Mouse (Mus musculus) heart, postnatal 36 days (tissue): ENCODE results near the gene Lfng. TPM values are rescaled to one million over a fixed set of nuclear protein-coding genes. Genes with fewer than 3 reads are reported as not detected.

Experiments
- DNase-seq, 2 experiments: peaks; one replicate each; pipeline ENCODE4 v3.0.0; 2021 to 2022
- intact Hi-C: fragments of 180-260 bp; cut with DNase I; formaldehyde crosslinking; loops from one replicate; pipeline ENCODE4 v1.15.1; 2025
- total RNA-seq, 2 experiments: library from RNA; stranded (reverse); gene quantifications; 2 replicates each; pipeline ENCODE4 v1.2.3; 2021

Gene Lfng
- total RNA-seq: 1 to 10 TPM; 7.2 to 9.1 TPM

DNA sequence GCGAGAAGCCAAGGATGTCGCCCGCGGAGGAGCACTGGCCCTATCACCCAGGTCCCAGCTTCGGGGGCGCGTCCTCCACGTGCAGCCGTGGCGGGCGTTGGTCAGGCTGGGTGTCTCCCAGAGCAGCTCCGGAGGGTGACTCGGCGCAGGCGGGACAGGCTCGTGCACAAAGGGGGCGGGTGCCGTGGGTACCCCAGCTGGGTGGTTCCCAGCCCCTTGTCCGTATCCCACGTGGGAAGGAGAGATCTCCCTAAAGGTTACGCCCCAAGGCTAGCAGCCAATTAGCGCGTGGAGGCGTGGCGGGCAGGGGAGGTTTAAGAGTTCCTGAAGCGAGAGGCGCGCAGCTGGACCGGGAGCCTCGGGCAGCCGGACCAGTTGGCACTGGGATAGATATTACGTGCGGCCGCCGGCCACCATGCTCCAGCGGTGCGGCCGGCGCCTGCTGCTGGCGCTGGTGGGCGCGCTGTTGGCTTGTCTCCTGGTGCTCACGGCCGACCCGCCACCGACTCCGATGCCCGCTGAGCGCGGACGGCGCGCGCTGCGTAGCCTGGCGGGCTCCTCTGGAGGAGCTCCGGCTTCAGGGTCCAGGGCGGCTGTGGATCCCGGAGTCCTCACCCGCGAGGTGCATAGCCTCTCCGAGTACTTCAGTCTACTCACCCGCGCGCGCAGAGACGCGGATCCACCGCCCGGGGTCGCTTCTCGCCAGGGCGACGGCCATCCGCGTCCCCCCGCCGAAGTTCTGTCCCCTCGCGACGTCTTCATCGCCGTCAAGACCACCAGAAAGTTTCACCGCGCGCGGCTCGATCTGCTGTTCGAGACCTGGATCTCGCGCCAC lies at the start of gene Lfng:
Lfng (plus strand) TSS at position 320 of the 835 bp plus-strand sequence.
- DNase-seq: peak; percentile 92
- intact Hi-C loops: no loop called here

DNA sequence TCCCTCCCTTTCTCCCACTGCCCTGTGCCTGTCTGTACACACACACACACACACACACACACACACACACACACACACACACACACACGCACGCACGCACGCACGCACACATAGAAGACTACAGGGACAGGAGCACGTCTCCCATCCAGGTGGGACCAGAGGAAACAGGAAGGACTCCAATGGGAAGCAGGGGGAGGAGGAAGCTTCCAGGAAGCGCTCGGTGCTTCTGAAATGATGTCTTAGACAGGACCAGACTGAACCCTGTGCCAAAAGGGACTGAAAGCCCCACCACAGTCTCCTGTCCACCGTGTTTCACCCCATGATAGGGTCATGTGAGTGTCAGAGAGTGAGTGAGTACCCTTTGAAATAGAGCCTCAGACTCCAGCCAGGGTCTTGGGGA lies 44.5 kb upstream of the Lfng start:
- no peak for DNase-seq
- intact Hi-C loops: no loop called here

DNA sequence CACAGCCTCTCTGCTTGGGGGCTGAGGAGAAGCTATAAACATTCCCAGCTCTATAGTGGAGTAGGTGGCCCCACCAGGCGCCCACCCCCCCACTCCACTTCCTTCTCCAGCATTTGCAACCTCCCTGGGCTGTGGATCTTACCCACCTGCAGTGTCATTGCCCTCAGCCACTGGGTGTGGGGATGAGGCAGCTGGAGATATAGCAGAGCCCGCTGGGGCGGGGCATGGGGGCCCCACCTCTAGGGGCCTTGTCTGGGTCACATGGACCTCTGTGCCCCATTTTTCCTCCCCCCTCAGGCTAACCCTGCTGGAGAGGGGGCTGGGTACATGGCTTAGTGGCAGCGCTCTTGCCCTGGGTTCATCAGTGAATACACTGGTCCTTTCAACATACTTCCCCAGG lies 42.2 kb upstream of the Lfng start, which contains the start of gene Grifin:
Grifin (minus strand) TSS at position 176 of the 400 bp plus-strand sequence.
- intact Hi-C loops: loop anchor here (5.0 kb wide), 1 partner anchor 97 kb away; no protein-coding TSS in a partner anchor
- no peak for DNase-seq

DNA sequence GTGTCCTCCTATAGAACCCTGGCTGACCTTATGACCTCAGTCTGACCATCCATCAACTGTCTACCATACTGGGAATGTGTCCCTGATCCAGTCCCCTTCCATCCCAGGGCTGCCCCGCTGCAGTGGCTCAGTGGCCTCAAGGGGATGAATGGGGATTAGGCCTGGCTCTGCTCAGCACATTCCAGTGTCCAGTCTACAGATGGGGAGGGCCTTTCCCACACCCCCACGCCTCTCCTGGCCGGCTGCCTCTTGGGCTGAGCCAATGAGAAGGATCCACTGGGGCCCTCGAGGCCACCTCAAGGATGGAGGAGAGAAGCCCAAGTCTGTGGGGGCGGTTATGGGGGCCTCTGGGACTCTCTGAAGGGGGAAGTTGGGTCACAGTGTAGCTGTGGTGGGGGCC lies 41.7 kb upstream of the Lfng start:
- intact Hi-C loops: loop anchor here (5.0 kb wide), 1 partner anchor 97 kb away; no protein-coding TSS in a partner anchor
- DNase-seq: peak; percentile 60 to 66

DNA sequence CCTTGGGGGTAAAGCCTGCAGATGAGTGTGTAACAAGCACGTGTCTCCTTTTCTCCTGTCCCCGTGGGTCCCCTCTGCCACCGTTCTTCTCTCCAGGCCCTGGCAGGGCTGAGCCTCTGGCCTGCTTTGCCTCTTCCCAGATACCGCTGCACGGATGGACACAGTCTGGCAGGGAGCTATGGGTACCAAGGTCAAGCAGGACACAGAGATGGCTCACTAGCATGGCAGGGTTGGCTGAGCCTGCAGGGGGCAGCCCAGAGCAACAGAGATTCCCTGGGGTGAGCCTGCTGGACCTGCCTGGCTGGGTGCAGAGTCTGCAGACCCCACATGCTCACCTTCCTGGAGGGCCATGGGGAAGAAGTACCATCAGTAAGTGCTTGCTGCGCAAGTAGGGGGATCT lies 41.3 kb upstream of the Lfng start:
- intact Hi-C loops: loop anchor here (5.0 kb wide), 1 partner anchor 96 kb away; no protein-coding TSS in a partner anchor

DNA sequence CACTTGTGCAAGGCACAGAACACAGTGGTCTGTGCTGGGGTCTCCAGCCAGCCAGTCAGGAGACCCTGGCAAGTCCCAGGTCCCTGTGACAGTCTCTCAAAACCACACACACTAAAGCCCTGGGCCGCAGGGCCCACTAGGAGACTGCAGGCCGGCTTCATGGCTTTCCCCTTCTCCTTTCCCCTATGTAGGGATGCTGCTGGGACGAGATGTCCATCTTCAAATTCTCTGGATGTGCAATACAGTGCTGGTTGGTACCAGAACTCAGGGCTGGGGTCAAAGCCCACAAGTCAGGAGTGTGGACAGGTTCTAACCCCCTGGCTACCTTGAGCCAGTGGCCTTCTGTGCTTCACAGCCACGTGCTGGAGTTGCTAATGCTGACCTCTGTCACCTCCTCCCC lies 40.8 kb upstream of the Lfng start:
- no peak for DNase-seq
- intact Hi-C loops: loop anchor here (5.0 kb wide), 1 partner anchor 96 kb away; no protein-coding TSS in a partner anchor

More for the DNA sequence above, 41.3 kb upstream of the Lfng start:
- peak; percentile 57 to 65 for DNase-seq

DNA sequence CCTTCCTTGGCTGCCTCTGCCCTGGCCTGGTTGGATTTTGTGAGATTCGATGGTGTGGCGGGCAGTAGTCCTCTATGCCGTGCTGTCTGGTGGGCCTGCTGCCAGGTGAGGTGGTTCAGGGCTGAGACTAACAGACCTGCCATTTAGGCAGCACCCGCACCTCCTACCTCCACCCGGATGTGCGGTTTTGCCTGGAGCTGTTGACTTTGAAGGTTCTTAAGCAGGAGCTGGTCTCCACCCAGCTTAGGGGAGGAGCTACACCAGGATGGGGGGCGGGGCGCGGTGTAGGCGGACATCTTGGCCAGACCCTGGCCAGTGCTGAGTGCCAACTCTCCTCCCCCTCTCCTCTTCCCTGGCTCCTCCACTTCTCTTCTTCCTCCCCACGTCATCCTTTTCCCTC lies 39.8 kb upstream of the Lfng start:
- intact Hi-C loops: loop anchor here (5.0 kb wide), 1 partner anchor 95 kb away; no protein-coding TSS in a partner anchor
- peak; percentile 69 to 74 for DNase-seq

DNA sequence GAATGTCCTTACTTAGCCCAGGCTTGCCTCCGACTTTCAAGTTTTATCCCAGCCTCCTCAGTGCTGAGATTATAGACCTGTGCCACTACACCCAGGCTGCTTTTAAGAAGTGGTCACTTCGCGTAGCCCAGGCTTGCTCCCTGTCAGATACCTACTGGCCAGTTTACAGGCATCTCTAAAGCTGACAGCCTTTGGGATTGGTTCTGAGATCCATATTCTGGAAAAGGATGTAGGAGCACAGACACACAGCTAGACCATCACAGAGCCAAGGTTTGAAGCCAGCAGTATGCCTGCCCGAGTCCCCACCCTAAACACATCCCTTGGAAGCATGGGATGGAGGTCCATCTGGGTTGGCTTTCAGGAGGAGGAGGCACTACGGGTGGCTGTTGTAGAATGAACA lies 39.4 kb upstream of the Lfng start:
- DNase-seq: no peak
- intact Hi-C loops: loop anchor here (1.0 to 5.0 kb wide), 3 partner anchors 41 to 95 kb away; no protein-coding TSS in a partner anchor

DNA sequence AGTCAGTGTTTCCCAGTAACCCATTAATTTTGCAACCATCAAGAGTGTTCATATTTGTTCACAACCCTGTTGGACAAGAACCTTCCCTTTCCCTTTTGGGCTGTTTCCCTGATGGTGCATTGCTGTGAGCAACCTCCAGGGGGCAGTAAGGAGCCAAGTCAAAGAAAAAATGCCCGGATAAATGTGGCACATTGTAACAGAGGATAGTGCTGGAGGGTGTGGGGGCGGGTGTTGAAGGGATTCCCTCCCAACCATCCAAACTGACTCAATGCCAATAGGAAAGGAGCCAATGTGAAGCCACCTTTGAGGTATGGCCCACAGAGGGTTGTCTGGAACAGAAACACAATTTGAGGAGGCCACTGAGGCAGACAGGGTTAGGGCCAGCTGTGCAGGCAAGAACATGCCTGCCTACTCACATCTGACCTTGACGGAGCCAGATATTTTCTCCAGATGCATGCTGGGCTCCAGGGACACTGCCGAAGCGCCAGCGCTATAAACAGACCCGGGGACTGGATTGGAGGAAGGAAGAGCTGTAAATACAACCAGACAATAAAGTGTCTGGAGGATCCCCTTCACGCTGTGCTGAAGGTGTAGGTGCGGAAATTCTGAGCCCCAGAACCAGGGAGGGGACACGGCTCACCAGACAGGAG lies 38.7 kb upstream of the Lfng start:
- DNase-seq: peak; percentile 80
- intact Hi-C loops: loop anchor here (1.0 to 5.0 kb wide), 3 partner anchors 40 to 94 kb away; no protein-coding TSS in a partner anchor

DNA sequence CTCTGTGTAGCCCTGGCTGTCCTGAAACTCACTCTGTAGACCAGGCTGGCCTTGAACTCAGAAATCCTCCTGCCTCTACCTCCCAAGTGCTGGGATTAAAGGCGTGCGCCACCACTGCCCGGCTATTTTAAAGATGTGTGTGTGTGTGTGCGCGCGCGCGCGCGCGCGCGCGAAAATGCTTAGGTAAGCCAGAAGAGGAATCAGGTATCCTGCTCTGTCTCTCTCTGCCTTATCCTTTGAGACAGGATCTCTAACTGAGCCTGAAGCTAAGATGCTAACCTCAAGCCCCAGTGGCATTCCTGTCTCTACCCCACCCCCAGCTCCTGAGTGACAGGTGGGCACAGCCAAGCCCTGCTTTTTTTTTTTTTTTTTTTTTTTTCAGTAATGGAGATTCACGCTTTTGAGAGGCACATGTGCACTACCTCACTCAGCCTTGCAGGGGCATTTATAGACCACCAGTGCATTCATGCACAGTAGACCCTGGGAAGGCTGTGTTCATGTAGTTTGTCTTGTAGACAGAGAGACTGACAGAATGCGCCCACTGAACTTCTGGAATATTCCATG lies 38.0 kb upstream of the Lfng start:
- intact Hi-C loops: loop anchor here (2.0 to 5.0 kb wide), 2 partner anchors 40 to 93 kb away; no protein-coding TSS in a partner anchor
- DNase-seq: no peak

DNA sequence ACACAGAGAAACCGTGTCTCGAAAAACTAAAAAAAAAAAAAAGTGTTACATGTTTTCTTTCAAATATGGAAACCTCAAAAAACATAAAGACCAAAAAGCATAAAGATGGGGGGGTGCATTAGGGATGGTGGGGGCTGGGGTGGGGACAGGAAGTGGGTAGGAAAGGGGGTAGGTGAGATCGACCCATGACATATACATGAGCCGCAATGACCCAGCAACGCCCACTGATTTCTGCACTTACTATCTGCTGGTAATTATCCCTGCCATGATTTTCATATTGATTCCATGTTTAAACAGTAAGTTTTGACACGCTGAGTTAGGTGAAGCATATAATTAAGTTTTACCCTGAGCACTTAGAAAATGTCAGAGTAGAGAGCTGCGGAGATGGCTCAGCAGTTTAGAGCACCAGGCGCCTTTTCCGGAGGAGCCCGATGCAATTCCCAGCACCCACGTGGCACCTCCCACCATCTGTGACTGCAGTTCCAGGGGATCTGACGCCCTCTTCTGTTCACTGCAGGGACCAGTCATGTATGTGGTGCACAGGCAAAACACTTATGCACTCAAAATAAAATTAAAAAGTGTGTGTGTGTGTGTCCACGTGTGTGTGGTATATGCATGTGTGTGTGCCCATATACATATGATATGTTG lies 36.8 kb upstream of the Lfng start:
- intact Hi-C loops: no loop called here
- DNase-seq: no peak

DNA sequence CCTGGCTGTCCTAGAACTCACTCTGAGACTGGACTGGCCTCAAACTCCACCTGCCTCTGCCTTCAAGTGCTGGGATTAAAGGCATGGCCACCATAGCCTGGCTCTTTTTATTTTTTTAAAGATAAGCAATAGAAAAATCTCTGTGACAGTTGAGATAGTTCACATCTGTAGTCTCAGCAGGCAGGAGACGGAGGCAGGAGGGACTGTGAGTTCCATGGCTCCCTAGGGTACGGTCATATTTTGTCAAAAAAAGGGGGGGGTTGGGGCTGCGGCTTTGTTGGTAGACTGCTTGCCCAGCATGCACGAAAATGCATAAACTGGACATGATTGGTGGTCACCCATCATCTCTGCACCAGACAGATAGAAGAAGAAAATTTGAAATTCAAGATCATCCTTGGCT lies 35.9 kb upstream of the Lfng start:
- intact Hi-C loops: no loop called here
- no peak for DNase-seq

DNA sequence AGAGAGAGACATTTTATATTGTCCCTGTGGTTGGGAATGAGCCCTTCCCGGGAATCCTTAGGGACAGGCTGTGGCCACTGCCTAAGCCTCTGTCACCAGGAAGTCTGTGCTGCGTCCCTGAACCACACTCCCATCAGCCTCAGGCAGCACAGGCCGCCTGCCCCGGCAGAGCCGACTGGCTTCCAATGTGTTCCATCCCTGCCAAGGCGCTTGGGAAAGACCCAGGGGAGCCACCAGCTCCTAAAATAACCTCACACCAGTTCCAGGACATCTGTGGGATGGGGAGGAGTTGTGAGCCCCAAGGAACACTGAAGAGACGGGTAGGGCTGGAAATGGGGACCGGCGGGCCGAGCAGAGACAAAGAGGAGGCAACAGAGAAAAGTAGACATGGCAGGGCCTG lies 35.4 kb upstream of the Lfng start:
- DNase-seq: peak; percentile 82 to 86
- intact Hi-C loops: no loop called here

DNA sequence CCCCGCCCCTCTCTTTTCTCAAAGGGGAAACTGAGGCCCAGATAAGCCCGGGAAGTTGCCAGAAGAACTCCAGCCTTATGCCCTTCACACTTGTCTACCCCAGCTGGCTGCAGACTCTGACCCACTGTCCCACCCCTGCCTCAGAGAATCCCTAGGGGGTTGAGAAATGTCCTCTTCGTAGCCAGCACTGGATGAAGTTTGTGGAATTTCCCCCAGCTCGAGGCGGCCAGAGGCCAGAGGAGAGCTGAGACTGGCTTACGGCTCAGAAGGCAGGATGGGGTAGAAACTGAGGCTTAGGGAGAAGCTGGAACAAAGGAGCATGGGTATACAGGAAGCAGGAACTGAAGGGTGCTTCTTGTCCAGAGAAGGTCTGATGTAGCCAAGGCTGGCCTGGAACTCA lies 34.5 kb upstream of the Lfng start:
- intact Hi-C loops: no loop called here

DNA sequence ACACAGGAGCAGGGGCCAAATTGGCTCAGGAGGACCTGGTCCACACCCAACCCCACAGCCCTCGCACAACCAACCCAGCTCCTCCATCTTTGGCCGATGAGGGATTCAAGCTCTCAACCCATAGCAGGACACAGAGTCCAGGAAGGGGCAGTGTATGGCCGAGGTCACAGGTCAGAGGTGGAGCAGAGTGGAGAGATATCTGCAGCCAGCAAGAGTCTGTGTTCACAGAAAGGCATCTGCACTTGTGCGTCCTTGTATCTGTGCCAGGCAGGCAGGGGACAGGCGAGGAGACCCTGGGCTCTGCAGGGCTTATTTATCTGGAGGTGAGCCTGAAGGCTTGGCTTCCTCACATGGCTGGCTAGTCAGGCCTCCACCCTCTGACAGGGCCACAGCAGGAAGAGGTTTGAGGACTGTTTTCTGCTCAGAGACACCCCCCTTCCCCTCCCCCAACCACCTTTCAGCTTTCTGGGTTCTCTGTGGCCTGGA lies 31.7 kb upstream of the Lfng start:
- intact Hi-C loops: loop anchor here (5.0 kb wide), 1 partner anchor 33 kb away; no protein-coding TSS in a partner anchor
- DNase-seq: peak; percentile 57 to 67

More for the DNA sequence above, 34.5 kb upstream of the Lfng start:
- DNase-seq: peak; percentile 53 to 70

DNA sequence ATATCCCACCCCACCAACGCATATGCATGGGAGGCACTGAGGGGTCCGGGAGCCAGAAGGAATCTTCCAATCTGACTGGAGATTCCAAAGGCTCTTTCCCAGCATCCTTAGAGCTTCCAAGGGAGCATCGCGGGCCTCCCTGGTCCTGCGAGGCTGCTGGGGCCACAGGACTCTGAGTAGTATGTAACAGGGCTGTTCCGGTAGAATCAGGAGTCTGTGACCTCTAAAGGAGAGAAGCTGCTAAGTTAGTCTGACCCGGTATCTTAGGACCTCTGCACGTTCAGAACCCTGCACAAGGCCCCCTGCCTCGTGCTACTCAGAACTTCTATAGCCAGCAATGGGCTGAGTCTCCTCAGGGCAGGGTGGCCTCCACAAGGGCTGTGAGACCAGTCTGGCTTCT lies 27.9 kb upstream of the Lfng start:
- no peak for DNase-seq
- intact Hi-C loops: loop anchor here (5.0 kb wide), 1 partner anchor 37 kb away; no protein-coding TSS in a partner anchor

DNA sequence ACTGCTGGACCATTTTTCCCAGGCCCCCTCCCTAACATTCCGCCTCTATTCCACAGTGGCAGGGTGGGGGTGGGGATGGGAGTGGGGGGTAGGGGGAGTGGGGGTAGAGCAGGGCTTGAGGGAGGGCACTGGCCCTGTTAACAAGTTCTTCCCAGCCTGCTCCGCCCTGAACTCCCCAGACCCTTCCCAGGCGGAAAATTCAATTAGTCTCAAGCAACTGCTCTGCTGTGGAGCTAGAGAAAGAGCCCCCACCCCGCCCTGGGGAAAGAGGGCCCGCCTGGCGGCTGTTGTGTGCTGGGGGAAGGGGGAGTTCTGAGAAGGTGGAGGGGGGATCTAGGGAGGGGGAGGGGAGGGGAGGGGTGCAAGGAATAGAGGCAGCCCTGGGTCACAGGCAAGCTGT lies 27.3 kb upstream of the Lfng start:
- no peak for DNase-seq
- intact Hi-C loops: loop anchor here (5.0 kb wide), 1 partner anchor 37 kb away; no protein-coding TSS in a partner anchor

DNA sequence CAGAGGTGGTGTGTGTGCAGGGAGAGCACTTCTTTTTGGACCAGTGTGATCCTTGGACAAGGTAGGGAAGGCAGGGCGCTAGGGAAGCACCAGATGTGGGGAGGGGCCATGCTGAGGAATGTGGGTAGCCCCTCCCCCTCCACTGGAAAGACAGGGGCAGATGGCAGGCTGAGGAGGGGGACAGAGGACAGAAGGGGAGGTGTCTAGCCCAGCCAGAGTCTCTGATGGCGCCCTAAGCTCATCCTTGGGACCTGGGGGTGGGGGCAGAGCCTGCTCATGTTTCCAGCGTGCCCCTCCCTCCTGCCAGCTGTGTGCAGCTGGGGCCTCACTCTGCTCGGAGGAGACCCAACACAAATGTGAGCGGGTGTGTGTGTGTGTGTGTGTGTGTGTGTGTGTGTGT lies 25.6 kb upstream of the Lfng start:
- no peak for DNase-seq
- intact Hi-C loops: no loop called here

DNA sequence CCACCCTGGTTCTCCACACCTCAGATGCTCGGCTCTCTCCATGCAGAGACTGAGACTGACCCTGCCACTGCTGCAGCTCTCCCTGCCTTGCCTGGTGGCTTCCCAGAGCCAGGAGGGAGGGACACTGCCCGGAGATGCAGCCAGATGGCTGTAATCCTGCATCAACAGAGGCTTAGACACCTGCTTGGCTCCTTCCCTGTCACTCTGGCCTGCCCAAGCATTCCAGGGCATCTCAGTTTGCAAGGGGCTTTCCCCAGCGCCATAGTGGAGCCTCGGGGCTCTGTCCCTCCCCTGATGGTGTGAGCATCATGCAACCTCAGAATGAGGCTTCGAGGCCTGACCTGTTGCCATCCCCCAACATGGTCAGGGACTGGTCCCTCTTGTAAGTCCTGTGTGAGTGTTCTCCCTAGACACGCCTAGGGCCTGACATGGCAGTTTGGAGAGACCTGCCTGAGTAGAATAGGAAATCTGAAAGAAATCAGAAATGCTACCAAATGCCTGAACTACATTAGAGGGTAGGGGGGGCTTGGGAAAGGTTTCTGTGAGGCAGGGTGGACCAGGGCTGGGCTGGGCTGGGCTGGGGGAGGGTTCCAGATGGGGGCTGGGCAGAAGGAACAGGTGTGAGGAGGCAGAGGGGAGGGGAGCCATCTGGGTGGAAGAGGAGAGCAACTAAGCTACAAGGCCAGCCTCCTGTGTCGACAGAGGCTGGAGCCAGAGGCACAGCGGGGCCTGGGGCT lies 24.0 kb upstream of the Lfng start:
- DNase-seq: no peak
- intact Hi-C loops: no loop called here
